Mouse (Mus musculus) WW6 (cell line): ENCODE measurements around the gene Rab34.
A peak's percentile ranks its signal among the peaks of the same experiment; 100 is the strongest.

Source experiments
- DNase-seq: peaks from one replicate; pipeline ENCODE4 v3.0.0-alpha.2; 2013; ENCODE audit warnings: low read depth, low spot score

Gene Rab34

GRCm38 (mm10) chr11:78164924-78165760 is 23.1 kb upstream of the Rab34 start, which contains the start of gene Traf4:
Gene Traf4 (minus strand): TSS chr11:78165589.
- no peak for DNase-seq

- no peak for DNase-seq
These were observed 22.5 kb upstream of the Rab34 start for GRCm38 (mm10) chr11:78165761-78166109.

GRCm38 (mm10) chr11:78166161-78166560 is 22.1 kb upstream of the Rab34 start:
- DNase-seq, result no peak

- no peak for DNase-seq
These were observed 21.6 kb upstream of the Rab34 start for GRCm38 (mm10) chr11:78166640-78167039.

GRCm38 (mm10) chr11:78167257-78167959 is 20.8 kb upstream of the Rab34 start:
- no peak for DNase-seq

- no peak for DNase-seq
These were observed 19.4 kb upstream of the Rab34 start for GRCm38 (mm10) chr11:78168541-78169468.

GRCm38 (mm10) chr11:78170306-78170705 is 17.9 kb upstream of the Rab34 start:
- DNase-seq, result no peak

GRCm38 (mm10) chr11:78171328-78171727 is 16.9 kb upstream of the Rab34 start:
- no peak for DNase-seq

- DNase-seq, result no peak
These were observed 16.0 kb upstream of the Rab34 start for GRCm38 (mm10) chr11:78172034-78172747.

- DNase-seq, result no peak
These were observed 15.4 kb upstream of the Rab34 start for GRCm38 (mm10) chr11:78172748-78173383.

- DNase-seq, result no peak
These were observed 13.7 kb upstream of the Rab34 start for GRCm38 (mm10) chr11:78174506-78174905.

GRCm38 (mm10) chr11:78175771-78176401 is 12.3 kb upstream of the Rab34 start:
- no peak for DNase-seq

GRCm38 (mm10) chr11:78176402-78176862 is 11.8 kb upstream of the Rab34 start, which contains the start of the genes Nek8 and Tlcd1:
Gene Nek8 (minus strand): TSS chr11:78176675.
Gene Tlcd1 (plus strand): TSS chr11:78176711.
- peak; percentile 90 for DNase-seq

GRCm38 (mm10) chr11:78176905-78177331 is 11.3 kb upstream of the Rab34 start:
- DNase-seq, result no peak

GRCm38 (mm10) chr11:78177437-78177836 is 10.8 kb upstream of the Rab34 start:
- no peak for DNase-seq

GRCm38 (mm10) chr11:78177903-78178858 is 10.0 kb upstream of the Rab34 start:
- DNase-seq, result peak; percentile 96

- peak; percentile 87 for DNase-seq
These were observed 9.3 kb upstream of the Rab34 start for GRCm38 (mm10) chr11:78178859-78179437.

GRCm38 (mm10) chr11:78179438-78179999 is 8.7 kb upstream of the Rab34 start:
- no peak for DNase-seq
